Mouse (Mus musculus) kidney, embryonic 16.5 days (tissue): ENCODE measurements around the gene Fgf4. TPM values are rescaled to one million over a fixed set of nuclear protein-coding genes. Genes with fewer than 3 reads are reported as not detected.
A peak's percentile ranks its signal among the peaks of the same experiment; 100 is the strongest.

Source experiments
- ATAC-seq: fragments of 200-750 bp; cut with Nextera tagmentation; 2 replicates; pipeline ENCODE4 v1.8.0; 2017; ENCODE audit warnings: moderate TSS enrichment; ENCODE audit not compliant: low FRiP score, low TSS enrichment
- H3K27ac ChIP-seq: fragments of 300-500 bp; sonication (generic); 2 replicates; pipeline ENCODE4 v1.5.1; 2014; ENCODE audit warnings: low read length
- H3K27me3 ChIP-seq: fragments of 300-500 bp; sonication (generic); 2 replicates; pipeline ENCODE4 v1.6.1; 2014; ENCODE audit warnings: low read length, control low read depth, mixed read lengths; ENCODE audit not compliant: insufficient read depth
- H3K36me3 ChIP-seq: fragments of 300-500 bp; sonication (generic); 2 replicates; pipeline ENCODE4 v1.6.1; 2014; ENCODE audit warnings: low read length, control low read depth, mixed read lengths; ENCODE audit not compliant: insufficient read depth
- H3K4me1 ChIP-seq: fragments of 300-500 bp; sonication (generic); 2 replicates; pipeline ENCODE4 v1.6.1; 2014; ENCODE audit warnings: low read length, control low read depth, mixed read lengths; ENCODE audit not compliant: insufficient read depth
- H3K4me2 ChIP-seq: fragments of 300-500 bp; sonication (generic); replicated peaks from 2 replicates; pipeline ENCODE4 v1.6.1; 2014; ENCODE audit warnings: low read depth, low read length
- H3K4me3 ChIP-seq: fragments of 300-500 bp; sonication (generic); 2 replicates; pipeline ENCODE4 v1.5.1; 2014; ENCODE audit warnings: mild to moderate bottlenecking, low read length
- H3K9ac ChIP-seq: fragments of 300-500 bp; sonication (generic); replicated peaks from 2 replicates; pipeline ENCODE4 v1.6.1; 2014; ENCODE audit warnings: low read length
- H3K9me3 ChIP-seq: fragments of 300-500 bp; sonication (generic); 2 replicates; pipeline ENCODE4 v1.6.1; 2016; ENCODE audit warnings: low read length, control low read depth
- WGBS: fragments of 180-500 bp; shearing (Covaris S2); extraction: QIAGEN DNeasy Blood & Tissue Kit; methylation state at CpG from one replicate; pipeline ENCODE4 v1.1.7; 2014; 5-methylcytosine and 5-hydroxymethylcytosine counted together
- polyA plus RNA-seq: library from polyadenylated mRNA; unstranded; fragments of >200 nt; fragmentation: Nextera tagmentation; extraction: Ambion mirVana; gene quantifications from 2 replicates; pipeline ENCODE4 v1.2.1, GENCODE M21; 2015

Fgf4 gene
- polyA plus RNA-seq, 1 experiment from 2014 or later: not detected

- peaks cover 12% of the 10 kb centered on the region for H3K4me1 ChIP-seq
- H3K36me3 ChIP-seq: no peaks in the 10 kb centered on the region
- ATAC-seq: peak; percentile 43
- H3K9me3 ChIP-seq: no peaks in the 10 kb centered on the region
- peaks cover 66% of the 10 kb centered on the region for H3K27me3 ChIP-seq
- peak overlapping the region; percentile 50; the same call in 1 of the 2 replicates for H3K9ac ChIP-seq
- peak overlapping the region; percentile 49 for H3K4me3 ChIP-seq
- H3K27ac ChIP-seq: no peak overlapping the region
- WGBS: under 1% methylated on average over 94 of the region's 94 CpGs
- H3K4me2 ChIP-seq: peak overlapping the region; percentile 72
Observed at GRCm38 (mm10) chr7:144838522-144839503, 8.4 kb upstream of the Fgf4 start.

GRCm38 (mm10) chr7:144846158-144846557 lies 1.0 kb upstream of the Fgf4 start:
- no peak overlapping the region for H3K27ac ChIP-seq
- no peak overlapping the region for H3K4me2 ChIP-seq
- H3K27me3 ChIP-seq: peaks cover 9% of the 10 kb centered on the region
- 22% methylated on average over 4 of the region's 4 CpGs for WGBS
- H3K4me3 ChIP-seq: no peak overlapping the region
- no peaks in the 10 kb centered on the region for H3K9me3 ChIP-seq
- H3K9ac ChIP-seq: no peak overlapping the region
- H3K36me3 ChIP-seq: no peaks in the 10 kb centered on the region
- ATAC-seq: no peak
- H3K4me1 ChIP-seq: no peaks in the 10 kb centered on the region

GRCm38 (mm10) chr7:144851321-144851720 lies 4.2 kb downstream of the Fgf4 start:
- 48% methylated on average over 3 of the region's 3 CpGs for WGBS
- no peaks in the 10 kb centered on the region for H3K36me3 ChIP-seq
- no peaks in the 10 kb centered on the region; the same call in 1 of the 2 replicates for H3K27me3 ChIP-seq
- no peak overlapping the region for H3K9ac ChIP-seq
- no peak overlapping the region for H3K4me2 ChIP-seq
- no peak overlapping the region for H3K27ac ChIP-seq
- no peaks in the 10 kb centered on the region for H3K4me1 ChIP-seq
- no peaks in the 10 kb centered on the region for H3K9me3 ChIP-seq
- ATAC-seq: no peak
- H3K4me3 ChIP-seq: no peak overlapping the region

GRCm38 (mm10) chr7:144854966-144855365 lies 7.8 kb downstream of the Fgf4 start:
- Histone ChIP-seq H3K27me3 (peaks cover 12% of the 10 kb centered on the region), H3K4me1 (no peaks in the 10 kb centered on the region), H3K9me3 (no peaks in the 10 kb centered on the region), H3K4me2 (no peak overlapping the region), H3K27ac (no peak overlapping the region), H3K9ac (no peak overlapping the region), H3K4me3 (no peak overlapping the region), H3K36me3 (no peaks in the 10 kb centered on the region)
- no peak for ATAC-seq
- 22% methylated on average over 3 of the region's 3 CpGs for WGBS

- no peaks in the 10 kb centered on the region for H3K9me3 ChIP-seq
- WGBS: 90% methylated on average over 7 of the region's 7 CpGs
Observed at GRCm38 (mm10) chr7:144857158-144857557, 10.0 kb downstream of the Fgf4 start.

GRCm38 (mm10) chr7:144857826-144858342 lies 10.7 kb downstream of the Fgf4 start:
- H3K27ac ChIP-seq: no peak overlapping the region
- no peaks in the 10 kb centered on the region for H3K36me3 ChIP-seq
- H3K4me3 ChIP-seq: no peak overlapping the region
- no peak for ATAC-seq
- H3K4me2 ChIP-seq: no peak overlapping the region
- WGBS: 88% methylated on average over 3 of the region's 3 CpGs
- no peaks in the 10 kb centered on the region for H3K9me3 ChIP-seq
- no peak overlapping the region for H3K9ac ChIP-seq
- peaks cover 42% of the 10 kb centered on the region for H3K27me3 ChIP-seq
- peaks cover 16% of the 10 kb centered on the region for H3K4me1 ChIP-seq

More at GRCm38 (mm10) chr7:144857158-144857557, 10.0 kb downstream of the Fgf4 start:
- Histone ChIP-seq H3K4me2 (no peak overlapping the region), H3K4me3 (no peak overlapping the region), H3K36me3 (no peaks in the 10 kb centered on the region), H3K27me3 (peaks cover 34% of the 10 kb centered on the region), H3K4me1 (peaks cover 12% of the 10 kb centered on the region), H3K9ac (no peak overlapping the region), H3K27ac (no peak overlapping the region)
- no peak for ATAC-seq

- Histone ChIP-seq H3K4me2 (no peak overlapping the region), H3K4me3 (no peak overlapping the region), H3K27me3 (peaks cover 50% of the 10 kb centered on the region), H3K9ac (no peak overlapping the region), H3K9me3 (no peaks in the 10 kb centered on the region), H3K36me3 (no peaks in the 10 kb centered on the region), H3K27ac (no peak overlapping the region), H3K4me1 (peaks cover 16% of the 10 kb centered on the region)
- ATAC-seq: no peak
- WGBS: 97% methylated on average over 1 of the region's 1 CpGs
Observed at GRCm38 (mm10) chr7:144858702-144859101, 11.5 kb downstream of the Fgf4 start.

GRCm38 (mm10) chr7:144861056-144861768 lies 14.0 kb downstream of the Fgf4 start:
- H3K36me3 ChIP-seq: no peaks in the 10 kb centered on the region
- no peak overlapping the region for H3K27ac ChIP-seq
- no peaks in the 10 kb centered on the region for H3K9me3 ChIP-seq
- H3K4me2 ChIP-seq: peak overlapping the region; percentile 38
- H3K4me3 ChIP-seq: peak overlapping the region; percentile 30
- H3K9ac ChIP-seq: 0 out of 2 replicates have a peak overlapping the region, but pooled peaks have one; percentile 4
- peaks cover 16% of the 10 kb centered on the region for H3K4me1 ChIP-seq
- peak; percentile 39; the same call in 1 of the 2 replicates for ATAC-seq
- WGBS: 1% methylated on average over 68 of the region's 72 CpGs
- peaks cover 72% of the 10 kb centered on the region for H3K27me3 ChIP-seq

GRCm38 (mm10) chr7:144861769-144862070 lies 14.6 kb downstream of the Fgf4 start:
- H3K4me1 ChIP-seq: peaks cover 16% of the 10 kb centered on the region
- under 1% methylated on average over 27 of the region's 28 CpGs for WGBS
- no peaks in the 10 kb centered on the region for H3K9me3 ChIP-seq
- peak overlapping the region; percentile 30 for H3K4me3 ChIP-seq
- no peak for ATAC-seq
- peak overlapping the region; percentile 38 for H3K4me2 ChIP-seq
- peaks cover 76% of the 10 kb centered on the region for H3K27me3 ChIP-seq
- no peaks in the 10 kb centered on the region for H3K36me3 ChIP-seq
- no peak overlapping the region for H3K27ac ChIP-seq
- H3K9ac ChIP-seq: no peak overlapping the region
